Mouse (Mus musculus): ENCODE data around the gene Stub1.

DNA sequence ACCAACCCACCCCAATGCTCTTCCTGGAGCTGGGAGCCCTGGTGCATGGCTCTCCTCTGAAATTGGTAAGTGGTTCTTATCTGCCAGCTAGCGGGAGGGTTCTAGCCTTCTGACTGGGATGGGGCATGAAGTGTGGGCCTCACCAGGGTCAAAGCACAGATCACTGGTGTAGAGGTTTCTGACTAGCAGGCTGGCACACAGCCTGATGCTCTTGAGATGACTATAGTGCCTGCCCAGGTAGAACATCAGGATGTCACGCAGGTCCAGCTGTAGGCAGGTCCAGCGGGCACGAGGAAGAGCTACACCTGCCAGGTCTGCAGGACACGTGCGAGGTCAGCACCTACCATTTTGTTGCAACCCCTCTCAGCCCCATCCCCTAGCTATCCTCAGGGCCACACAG is 27.0 kb upstream of the Stub1 start:
- TF ChIP-seq EP300 (IDR thresholded peaks at IDR 0.05; ENCODE audit: insufficient read depth, low read depth, low read length) (no peak), CTCF (IDR thresholded peaks at IDR 0.05) (no peak), POLR2A (IDR thresholded peaks at IDR 0.05; ENCODE audit: insufficient read depth, low read depth, low read length) (no peak)

Data from heart, adult 2 months (tissue).